Mouse (Mus musculus): ENCODE results near the gene Sh2d7. TPM values are rescaled to one million over a fixed set of nuclear protein-coding genes. Genes with fewer than 3 reads are reported as not detected.

Sh2d7 gene
- polyA plus RNA-seq, 1 experiment from 2014 or later, result not detected

GRCm38 (mm10) chr9:54549433-54549832 is 10.6 kb downstream of the Sh2d7 start:
- WGBS, result 85% methylated on average over 6 of the region's 6 CpGs

DNA sequence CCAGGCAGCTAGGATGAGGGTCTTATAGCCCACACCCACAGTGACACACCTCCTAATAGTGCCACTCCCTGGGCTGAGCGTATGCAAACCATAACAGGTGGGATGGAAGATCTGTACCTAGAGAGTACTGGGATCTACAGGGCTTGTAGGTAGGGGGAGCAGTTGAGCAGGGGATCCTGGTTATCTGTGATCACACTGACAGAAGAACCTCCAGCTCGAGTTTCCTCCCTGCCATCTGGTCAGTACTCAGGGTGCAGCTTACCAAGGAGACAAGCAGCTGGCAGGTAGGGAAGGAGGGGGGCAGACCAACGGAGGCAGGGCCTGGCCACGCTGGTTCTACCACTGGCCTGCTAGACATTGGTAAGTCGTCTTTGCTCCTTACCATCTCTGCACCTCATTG is 13.6 kb downstream of the Sh2d7 start:
- Histone ChIP-seq H3K27ac (ENCODE audit: low read depth, low read length) (no peak overlapping the region), H3K4me1 (replicated peaks; ENCODE audit: control insufficient read depth, insufficient read depth, low read length) (no peaks in the 10 kb centered on the region), H3K4me3 (ENCODE audit: low read depth, low read length) (no peak overlapping the region), H3K9me3 (ENCODE audit: control insufficient read depth, low read length) (no peaks in the 10 kb centered on the region; the same call in 1 of the 2 replicates), H3K36me3 (ENCODE audit: control insufficient read depth, insufficient read depth, low read length) (no peaks in the 10 kb centered on the region), H3K27me3 (replicated peaks; ENCODE audit: control insufficient read depth, insufficient read depth, low read length) (no peaks in the 10 kb centered on the region), H3K4me2 (no peak overlapping the region), H3K9ac (ENCODE audit: low read depth, low read length) (no peak overlapping the region)
- no peak for DNase-seq (ENCODE audit: low spot score)
- peak; percentile 71 for ATAC-seq (replicated peaks; ENCODE audit: low FRiP score)
- 25% methylated on average over 5 of the region's 5 CpGs for WGBS

More at GRCm38 (mm10) chr9:54549433-54549832, 10.6 kb downstream of the Sh2d7 start:
- no peaks in the 10 kb centered on the region for H3K27me3 ChIP-seq (replicated peaks; ENCODE audit: control insufficient read depth, insufficient read depth, low read length)
- H3K9me3 ChIP-seq (ENCODE audit: control insufficient read depth, low read length), result no peaks in the 10 kb centered on the region; the same call in 1 of the 2 replicates
- no peak overlapping the region for H3K27ac ChIP-seq (ENCODE audit: low read depth, low read length)
- DNase-seq (ENCODE audit: low spot score), result no peak
- no peak for ATAC-seq (replicated peaks; ENCODE audit: low FRiP score)
- H3K9ac ChIP-seq (ENCODE audit: low read depth, low read length), result no peak overlapping the region
- no peak overlapping the region for H3K4me3 ChIP-seq (ENCODE audit: low read depth, low read length)
- H3K36me3 ChIP-seq (ENCODE audit: control insufficient read depth, insufficient read depth, low read length), result no peaks in the 10 kb centered on the region
- H3K4me1 ChIP-seq (replicated peaks; ENCODE audit: control insufficient read depth, insufficient read depth, low read length), result no peaks in the 10 kb centered on the region
- H3K4me2 ChIP-seq, result no peak overlapping the region

DNA sequence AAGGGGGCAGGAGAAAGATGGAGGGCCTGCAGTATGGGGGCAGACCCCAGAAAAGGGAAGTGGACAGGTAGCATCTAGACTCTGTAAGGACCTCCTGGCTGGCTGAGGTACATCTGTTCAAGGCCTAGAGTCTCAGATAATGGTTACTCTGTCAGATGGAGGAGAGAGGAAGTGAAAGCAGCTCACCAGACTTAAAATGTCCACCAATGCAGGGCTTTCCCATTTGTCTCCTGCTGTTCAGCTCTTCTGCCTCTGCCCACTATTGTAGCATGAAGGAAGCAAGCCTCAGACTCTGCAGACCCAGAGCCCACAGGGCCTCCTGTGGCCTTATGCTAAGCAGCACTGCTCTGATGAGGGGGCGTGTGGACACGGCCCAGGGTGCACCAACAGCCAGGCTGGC is 16.3 kb downstream of the Sh2d7 start:
- Histone ChIP-seq H3K9ac (ENCODE audit: low read depth, low read length) (no peak overlapping the region), H3K4me2 (no peak overlapping the region), H3K27ac (ENCODE audit: low read depth, low read length) (no peak overlapping the region), H3K27me3 (replicated peaks; ENCODE audit: control insufficient read depth, insufficient read depth, low read length) (peaks cover 7% of the 10 kb centered on the region; the same call in 1 of the 2 replicates), H3K4me1 (replicated peaks; ENCODE audit: control insufficient read depth, insufficient read depth, low read length) (peaks cover 3% of the 10 kb centered on the region; the same call in 1 of the 2 replicates), H3K36me3 (ENCODE audit: control insufficient read depth, insufficient read depth, low read length) (no peaks in the 10 kb centered on the region), H3K9me3 (ENCODE audit: control insufficient read depth, low read length) (no peaks in the 10 kb centered on the region), H3K4me3 (ENCODE audit: low read depth, low read length) (no peak overlapping the region)
- ATAC-seq (replicated peaks; ENCODE audit: low FRiP score), result no peak
- DNase-seq (ENCODE audit: low spot score), result no peak
- 63% methylated on average over 2 of the region's 2 CpGs for WGBS

DNA sequence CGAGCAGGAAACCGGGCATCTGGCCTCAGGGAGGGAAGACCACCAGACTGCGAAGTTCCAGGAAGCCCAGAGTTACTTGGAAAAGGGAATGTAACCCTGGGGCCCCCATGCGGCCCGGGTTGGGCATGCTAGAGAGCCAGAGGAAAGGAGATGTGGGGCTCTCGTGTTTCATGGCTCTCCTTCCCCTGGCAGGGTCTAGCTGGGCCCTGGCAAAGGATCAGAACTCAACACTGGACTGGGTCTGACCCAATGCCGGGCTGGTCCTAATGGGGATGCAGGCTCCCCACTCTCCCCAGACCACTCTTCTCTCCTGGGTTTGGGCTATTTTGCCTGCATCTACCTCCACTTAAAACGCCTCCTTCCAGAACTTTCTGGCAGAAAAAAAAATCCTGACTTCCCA is 19.9 kb downstream of the Sh2d7 start:
- no peaks in the 10 kb centered on the region for H3K36me3 ChIP-seq (ENCODE audit: control insufficient read depth, insufficient read depth, low read length)
- DNase-seq (ENCODE audit: low spot score), result no peak
- H3K9me3 ChIP-seq (ENCODE audit: control insufficient read depth, low read length), result no peaks in the 10 kb centered on the region
- no peak overlapping the region for H3K9ac ChIP-seq (ENCODE audit: low read depth, low read length)
- H3K27me3 ChIP-seq (replicated peaks; ENCODE audit: control insufficient read depth, insufficient read depth, low read length), result peaks cover 7% of the 10 kb centered on the region; the same call in 1 of the 2 replicates
- H3K4me2 ChIP-seq, result no peak overlapping the region
- no peak for ATAC-seq (replicated peaks; ENCODE audit: low FRiP score)
- peaks cover 6% of the 10 kb centered on the region; the same call in 1 of the 2 replicates for H3K4me1 ChIP-seq (replicated peaks; ENCODE audit: control insufficient read depth, insufficient read depth, low read length)
- no peak overlapping the region for H3K4me3 ChIP-seq (ENCODE audit: low read depth, low read length)
- H3K27ac ChIP-seq (ENCODE audit: low read depth, low read length), result no peak overlapping the region
- 69% methylated on average over 8 of the region's 8 CpGs for WGBS

GRCm38 (mm10) chr9:54559771-54560471 is 21.1 kb downstream of the Sh2d7 start, which contains the start of gene Cib2:
Cib2 (minus strand) TSS chr9:54560218.
- peak; percentile 97 for ATAC-seq (replicated peaks; ENCODE audit: low FRiP score)
- DNase-seq (ENCODE audit: low spot score), result peak; percentile 86
- no peak within 1 kb of the TSS for H3K27ac ChIP-seq (ENCODE audit: low read depth, low read length)
- H3K36me3 ChIP-seq (ENCODE audit: control insufficient read depth, insufficient read depth, low read length), result no peaks in the 10 kb centered on the region
- 3% methylated on average over 50 of the region's 54 CpGs for WGBS
- no peaks in the 10 kb centered on the region for H3K9me3 ChIP-seq (ENCODE audit: control insufficient read depth, low read length)
- H3K4me2 ChIP-seq, result peak within 1 kb of the TSS; percentile 94
- peak within 1 kb of the TSS; percentile 62 for H3K9ac ChIP-seq (ENCODE audit: low read depth, low read length)
- H3K4me3 ChIP-seq (ENCODE audit: low read depth, low read length), result peak within 1 kb of the TSS; percentile 59
- peaks cover 7% of the 10 kb centered on the region; the same call in 1 of the 2 replicates for H3K27me3 ChIP-seq (replicated peaks; ENCODE audit: control insufficient read depth, insufficient read depth, low read length)
- H3K4me1 ChIP-seq (replicated peaks; ENCODE audit: control insufficient read depth, insufficient read depth, low read length), result peaks cover 6% of the 10 kb centered on the region; the same call in 1 of the 2 replicates

- peaks cover 6% of the 10 kb centered on the region; the same call in 1 of the 2 replicates for H3K4me1 ChIP-seq (replicated peaks; ENCODE audit: control insufficient read depth, insufficient read depth, low read length)
- no peak overlapping the region for H3K4me3 ChIP-seq (ENCODE audit: low read depth, low read length)
- H3K27me3 ChIP-seq (replicated peaks; ENCODE audit: control insufficient read depth, insufficient read depth, low read length), result peaks cover 7% of the 10 kb centered on the region; the same call in 1 of the 2 replicates
- ATAC-seq (replicated peaks; ENCODE audit: low FRiP score) (no peak), DNase-seq (ENCODE audit: low spot score) (no peak)
- no peak overlapping the region for H3K27ac ChIP-seq (ENCODE audit: low read depth, low read length)
- H3K9ac ChIP-seq (ENCODE audit: low read depth, low read length), result no peak overlapping the region
- H3K9me3 ChIP-seq (ENCODE audit: control insufficient read depth, low read length), result no peaks in the 10 kb centered on the region
- no peaks in the 10 kb centered on the region for H3K36me3 ChIP-seq (ENCODE audit: control insufficient read depth, insufficient read depth, low read length)
- whole genome bisulfite sequencing, result 85% methylated on average over 8 of the region's 8 CpGs
- no peak overlapping the region for H3K4me2 ChIP-seq
These were observed 22.2 kb downstream of the Sh2d7 start for GRCm38 (mm10) chr9:54560831-54561601.

DNA sequence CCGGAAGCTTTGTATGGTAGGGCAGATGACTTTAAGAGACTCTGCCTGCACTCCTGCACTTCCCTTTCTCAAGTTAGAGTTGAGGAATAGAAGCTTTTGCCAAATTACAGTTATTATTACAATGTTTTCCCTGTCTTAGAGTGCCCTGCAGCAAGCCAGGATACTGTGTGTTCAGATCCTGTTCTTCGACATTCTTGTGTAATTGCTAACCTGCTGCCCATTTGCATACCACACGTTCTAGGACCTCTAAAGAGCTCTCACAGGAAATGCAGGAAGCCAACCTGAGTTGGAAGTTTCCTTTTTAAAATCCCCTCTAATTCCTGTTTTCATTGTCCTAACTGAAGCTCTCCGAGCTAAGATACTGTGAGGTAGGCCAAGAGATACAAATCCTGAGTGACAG is 28.2 kb downstream of the Sh2d7 start:
- H3K27ac ChIP-seq (ENCODE audit: low read depth, low read length), result no peak overlapping the region
- peaks cover 4% of the 10 kb centered on the region; the same call in 1 of the 2 replicates for H3K4me1 ChIP-seq (replicated peaks; ENCODE audit: control insufficient read depth, insufficient read depth, low read length)
- ATAC-seq (replicated peaks; ENCODE audit: low FRiP score), result no peak
- no peak overlapping the region for H3K4me3 ChIP-seq (ENCODE audit: low read depth, low read length)
- H3K27me3 ChIP-seq (replicated peaks; ENCODE audit: control insufficient read depth, insufficient read depth, low read length), result no peaks in the 10 kb centered on the region
- 46% methylated on average over 4 of the region's 4 CpGs for whole genome bisulfite sequencing
- DNase-seq (ENCODE audit: low spot score), result no peak
- no peak overlapping the region for H3K9ac ChIP-seq (ENCODE audit: low read depth, low read length)
- H3K36me3 ChIP-seq (ENCODE audit: control insufficient read depth, insufficient read depth, low read length), result no peaks in the 10 kb centered on the region
- no peaks in the 10 kb centered on the region for H3K9me3 ChIP-seq (ENCODE audit: control insufficient read depth, low read length)
- H3K4me2 ChIP-seq, result no peak overlapping the region

DNA sequence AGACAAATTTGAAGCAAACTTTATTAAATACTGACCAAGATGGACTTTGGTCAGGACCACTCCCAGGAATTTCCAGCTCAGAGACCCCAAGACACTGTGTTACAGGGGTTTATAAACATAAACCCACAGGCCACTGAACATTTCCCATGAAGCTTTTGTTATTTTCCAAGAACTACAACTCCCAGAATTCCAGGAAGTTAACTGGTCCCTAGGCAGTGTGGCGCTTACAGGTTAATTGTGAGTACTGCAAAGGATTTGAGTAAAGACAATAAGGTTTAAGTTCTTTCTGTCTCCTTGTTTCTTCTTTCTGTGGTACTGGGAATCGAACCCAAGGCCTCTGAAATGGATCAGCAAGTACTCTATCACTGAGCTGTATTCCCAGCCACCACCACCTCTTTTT is 29.9 kb downstream of the Sh2d7 start:
- H3K27ac ChIP-seq (ENCODE audit: low read depth, low read length), result no peak overlapping the region
- H3K36me3 ChIP-seq (ENCODE audit: control insufficient read depth, insufficient read depth, low read length), result no peaks in the 10 kb centered on the region
- no peak overlapping the region for H3K4me3 ChIP-seq (ENCODE audit: low read depth, low read length)
- H3K27me3 ChIP-seq (replicated peaks; ENCODE audit: control insufficient read depth, insufficient read depth, low read length), result no peaks in the 10 kb centered on the region
- no peak overlapping the region for H3K9ac ChIP-seq (ENCODE audit: low read depth, low read length)
- H3K9me3 ChIP-seq (ENCODE audit: control insufficient read depth, low read length), result no peaks in the 10 kb centered on the region
- H3K4me2 ChIP-seq, result no peak overlapping the region
- ATAC-seq (replicated peaks; ENCODE audit: low FRiP score), result no peak
- 37% methylated on average over 2 of the region's 2 CpGs for WGBS
- no peak for DNase-seq (ENCODE audit: low spot score)
- H3K4me1 ChIP-seq (replicated peaks; ENCODE audit: control insufficient read depth, insufficient read depth, low read length), result peaks cover 4% of the 10 kb centered on the region; the same call in 1 of the 2 replicates
